Mouse (Mus musculus): ENCODE data around the gene Tas1r3. TPM values are rescaled to one million over a fixed set of nuclear protein-coding genes. Genes with fewer than 3 reads are reported as not detected.

The Tas1r3 gene
- polyA plus RNA-seq, 1 experiment from 2014 or later = 0.11 TPM

DNA sequence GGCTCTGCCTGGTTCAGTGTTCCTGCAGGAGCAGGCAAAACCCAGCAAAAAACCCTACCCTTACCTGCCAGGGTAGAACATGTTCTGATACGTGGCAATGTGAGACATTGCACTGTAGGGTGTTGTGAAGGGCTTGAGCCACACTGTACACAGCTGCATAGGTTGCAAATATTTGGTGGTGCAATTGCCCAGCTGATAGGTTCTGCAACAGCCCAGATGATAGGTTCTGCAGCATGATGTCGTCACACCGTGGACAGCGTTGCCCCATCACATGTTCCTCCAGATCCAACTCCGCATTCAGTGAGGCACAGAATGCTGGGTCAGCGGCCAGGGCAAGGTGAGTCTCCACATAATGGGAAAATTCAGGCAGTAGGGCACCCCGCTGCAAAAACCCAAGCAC is 1.4 kb downstream of the Tas1r3 start:
- H3K27ac ChIP-seq (replicated peaks) = no peak overlapping the region
- H3K9me3 ChIP-seq (ENCODE audit: control insufficient read depth, low read length) = no peaks in the 10 kb centered on the region
- no peak for TF ChIP-seq CTCF (IDR thresholded peaks at IDR 0.05; ENCODE audit: low read depth)
- TF ChIP-seq EP300 (optimal IDR thresholded peaks at IDR 0.05) = no peak
- H3K4me1 ChIP-seq (replicated peaks; ENCODE audit: control insufficient read depth, insufficient read depth) = no peaks in the 10 kb centered on the region
- peaks cover 13% of the 10 kb centered on the region for H3K36me3 ChIP-seq (ENCODE audit: control insufficient read depth, insufficient read depth, low read length)
- no peak overlapping the region for H3K9ac ChIP-seq (ENCODE audit: low read length)
- H3K4me3 ChIP-seq (ENCODE audit: low read depth, low read length) = no peak overlapping the region
- no peak overlapping the region for H3K4me2 ChIP-seq (replicated peaks; ENCODE audit: low read depth)
- DNase-seq (ENCODE audit: low spot score) = no peak
- WGBS = 84% methylated on average over 7 of the region's 7 CpGs
- no peaks in the 10 kb centered on the region for H3K27me3 ChIP-seq (ENCODE audit: control insufficient read depth, insufficient read depth, low read length)
- no peak for ATAC-seq (ENCODE audit: low FRiP score, low TSS enrichment)

DNA sequence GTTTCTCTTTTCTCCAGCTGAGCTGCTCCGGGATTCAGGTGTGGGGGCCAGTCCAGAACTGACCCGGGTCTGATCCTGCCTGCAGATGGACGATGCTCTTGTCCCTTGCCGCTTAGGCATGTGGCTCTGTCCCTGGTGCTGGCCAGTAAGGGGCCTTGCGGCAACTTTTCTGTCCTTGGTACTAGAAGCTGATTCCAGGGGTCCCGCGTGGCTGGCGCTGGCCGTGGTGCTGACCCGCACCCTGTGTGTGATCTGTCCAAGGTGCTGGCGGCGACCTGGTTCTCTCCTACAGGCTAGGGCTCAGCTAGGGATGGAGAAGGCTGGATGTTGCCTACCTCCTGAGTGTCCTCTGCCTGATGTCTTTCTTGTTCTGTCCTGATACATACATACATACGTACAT is 3.8 kb downstream of the Tas1r3 start:
- H3K4me2 ChIP-seq (replicated peaks; ENCODE audit: low read depth) = no peak overlapping the region
- TF ChIP-seq EP300 (optimal IDR thresholded peaks at IDR 0.05) = no peak
- no peak for TF ChIP-seq CTCF (IDR thresholded peaks at IDR 0.05; ENCODE audit: low read depth)
- H3K9ac ChIP-seq (ENCODE audit: low read length) = no peak overlapping the region
- no peak overlapping the region for H3K4me3 ChIP-seq (ENCODE audit: low read depth, low read length)
- H3K9me3 ChIP-seq (ENCODE audit: control insufficient read depth, low read length) = no peaks in the 10 kb centered on the region
- H3K27ac ChIP-seq (replicated peaks) = no peak overlapping the region
- H3K4me1 ChIP-seq (replicated peaks; ENCODE audit: control insufficient read depth, insufficient read depth) = no peaks in the 10 kb centered on the region
- H3K27me3 ChIP-seq (ENCODE audit: control insufficient read depth, insufficient read depth, low read length) = no peaks in the 10 kb centered on the region
- ATAC-seq (ENCODE audit: low FRiP score, low TSS enrichment) (peak; percentile 27), DNase-seq (ENCODE audit: low spot score) (peak; percentile 71)
- H3K36me3 ChIP-seq (ENCODE audit: control insufficient read depth, insufficient read depth, low read length) = peaks cover 19% of the 10 kb centered on the region
- WGBS = 14% methylated on average over 13 of the region's 13 CpGs

DNA sequence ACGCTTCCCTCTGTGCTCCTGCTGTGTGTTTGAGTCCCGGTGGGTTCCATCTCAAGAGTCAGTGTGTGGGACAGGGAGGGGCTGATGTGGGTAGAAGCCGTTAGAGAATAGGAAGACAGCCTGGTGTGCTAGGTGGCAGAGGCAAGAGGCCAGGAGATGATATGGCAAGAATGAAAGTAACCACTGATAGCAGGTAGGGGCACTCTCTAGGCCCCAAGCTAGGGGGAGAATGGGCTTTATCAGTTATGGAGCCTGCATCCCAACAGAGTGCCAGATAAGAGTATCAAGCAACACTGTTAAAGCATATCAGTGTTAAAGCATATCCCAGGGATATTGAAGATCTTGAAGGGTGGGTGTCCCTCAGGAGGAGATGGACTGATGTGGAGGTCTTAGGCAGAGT is 6.3 kb downstream of the Tas1r3 start:
- 85% methylated on average over 3 of the region's 3 CpGs for WGBS
- TF ChIP-seq EP300 (optimal IDR thresholded peaks at IDR 0.05) = no peak
- no peak for TF ChIP-seq CTCF (IDR thresholded peaks at IDR 0.05; ENCODE audit: low read depth)
- no peaks in the 10 kb centered on the region for H3K4me1 ChIP-seq (replicated peaks; ENCODE audit: control insufficient read depth, insufficient read depth)
- H3K36me3 ChIP-seq (ENCODE audit: control insufficient read depth, insufficient read depth, low read length) = peaks cover 22% of the 10 kb centered on the region
- no peak overlapping the region for H3K9ac ChIP-seq (ENCODE audit: low read length)
- H3K4me3 ChIP-seq (ENCODE audit: low read depth, low read length) = no peak overlapping the region
- no peak for ATAC-seq (ENCODE audit: low FRiP score, low TSS enrichment)
- no peaks in the 10 kb centered on the region for H3K9me3 ChIP-seq (ENCODE audit: control insufficient read depth, low read length)
- no peak overlapping the region for H3K27ac ChIP-seq (replicated peaks)
- H3K4me2 ChIP-seq (replicated peaks; ENCODE audit: low read depth) = no peak overlapping the region
- no peak for DNase-seq (ENCODE audit: low spot score)
- no peaks in the 10 kb centered on the region for H3K27me3 ChIP-seq (ENCODE audit: control insufficient read depth, insufficient read depth, low read length)

DNA sequence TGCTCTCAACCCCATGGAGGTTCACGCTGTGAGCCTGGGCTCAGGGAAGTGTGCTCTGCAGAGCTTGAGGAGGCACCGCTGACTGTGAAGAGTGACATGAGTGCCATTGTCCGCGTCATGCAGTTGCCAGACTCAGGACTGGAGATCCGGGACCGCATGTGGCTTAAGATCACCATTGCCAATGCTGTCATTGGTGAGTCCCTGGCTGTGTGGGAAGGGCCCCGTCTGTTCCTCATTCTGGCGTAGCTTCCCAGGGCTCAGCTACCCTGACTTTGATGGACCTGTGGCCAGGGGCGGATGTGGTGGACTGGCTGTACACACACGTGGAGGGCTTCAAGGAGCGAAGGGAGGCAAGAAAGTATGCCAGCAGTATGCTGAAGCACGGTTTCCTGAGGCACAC is 7.1 kb downstream of the Tas1r3 start:
- Histone ChIP-seq H3K36me3 (ENCODE audit: control insufficient read depth, insufficient read depth, low read length) (peaks cover 22% of the 10 kb centered on the region), H3K4me1 (replicated peaks; ENCODE audit: control insufficient read depth, insufficient read depth) (no peaks in the 10 kb centered on the region), H3K9me3 (ENCODE audit: control insufficient read depth, low read length) (no peaks in the 10 kb centered on the region), H3K4me2 (replicated peaks; ENCODE audit: low read depth) (no peak overlapping the region), H3K9ac (ENCODE audit: low read length) (no peak overlapping the region), H3K4me3 (ENCODE audit: low read depth, low read length) (no peak overlapping the region), H3K27ac (replicated peaks) (no peak overlapping the region), H3K27me3 (ENCODE audit: control insufficient read depth, insufficient read depth, low read length) (no peaks in the 10 kb centered on the region)
- ATAC-seq (ENCODE audit: low FRiP score, low TSS enrichment) (no peak), DNase-seq (ENCODE audit: low spot score) (no peak)
- no peak for TF ChIP-seq EP300 (optimal IDR thresholded peaks at IDR 0.05)
- no peak for TF ChIP-seq CTCF (IDR thresholded peaks at IDR 0.05; ENCODE audit: low read depth)
- 88% methylated on average over 12 of the region's 12 CpGs for WGBS

DNA sequence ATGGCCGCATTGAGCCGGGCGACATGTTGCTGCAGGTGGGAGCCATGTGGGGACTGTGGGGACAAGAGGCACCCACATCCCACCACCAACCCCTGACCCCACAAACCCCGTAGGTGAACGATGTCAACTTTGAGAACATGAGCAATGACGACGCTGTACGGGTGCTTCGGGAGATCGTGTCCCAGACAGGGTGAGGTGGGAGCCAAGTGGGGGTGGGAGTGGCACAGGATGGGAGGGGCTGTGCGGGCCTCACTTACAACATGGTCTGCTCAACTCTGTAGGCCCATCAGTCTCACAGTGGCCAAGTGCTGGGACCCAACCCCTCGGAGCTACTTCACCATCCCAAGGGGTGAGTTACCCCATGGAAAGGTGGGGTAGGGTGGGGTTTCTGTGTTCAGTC is 8.2 kb downstream of the Tas1r3 start:
- 94% methylated on average over 12 of the region's 12 CpGs for WGBS
- H3K27me3 ChIP-seq (ENCODE audit: control insufficient read depth, insufficient read depth, low read length) = no peaks in the 10 kb centered on the region
- ATAC-seq (ENCODE audit: low FRiP score, low TSS enrichment) = no peak
- DNase-seq (ENCODE audit: low spot score) = no peak
- H3K36me3 ChIP-seq (ENCODE audit: control insufficient read depth, insufficient read depth, low read length) = peaks cover 22% of the 10 kb centered on the region
- no peak overlapping the region for H3K4me2 ChIP-seq (replicated peaks; ENCODE audit: low read depth)
- no peaks in the 10 kb centered on the region for H3K9me3 ChIP-seq (ENCODE audit: control insufficient read depth, low read length)
- no peaks in the 10 kb centered on the region for H3K4me1 ChIP-seq (replicated peaks; ENCODE audit: control insufficient read depth, insufficient read depth)
- H3K9ac ChIP-seq (ENCODE audit: low read length) = no peak overlapping the region
- no peak overlapping the region for H3K27ac ChIP-seq (replicated peaks)
- TF ChIP-seq CTCF (IDR thresholded peaks at IDR 0.05; ENCODE audit: low read depth) = no peak
- TF ChIP-seq EP300 (optimal IDR thresholded peaks at IDR 0.05) = no peak
- H3K4me3 ChIP-seq (ENCODE audit: low read depth, low read length) = no peak overlapping the region

GRCm38 (mm10) chr4:155853421-155853820 is 9.7 kb downstream of the Tas1r3 start:
- TF ChIP-seq EP300 (optimal IDR thresholded peaks at IDR 0.05) = no peak
- no peak for TF ChIP-seq CTCF (IDR thresholded peaks at IDR 0.05; ENCODE audit: low read depth)
- ATAC-seq (ENCODE audit: low FRiP score, low TSS enrichment) (no peak), DNase-seq (ENCODE audit: low spot score) (no peak)
- H3K4me3 ChIP-seq (ENCODE audit: low read depth, low read length) = no peak overlapping the region
- H3K4me2 ChIP-seq (replicated peaks; ENCODE audit: low read depth) = no peak overlapping the region
- H3K36me3 ChIP-seq (ENCODE audit: control insufficient read depth, insufficient read depth, low read length) = peaks cover 15% of the 10 kb centered on the region
- no peaks in the 10 kb centered on the region for H3K9me3 ChIP-seq (ENCODE audit: control insufficient read depth, low read length)
- peaks cover 4% of the 10 kb centered on the region for H3K4me1 ChIP-seq (replicated peaks; ENCODE audit: control insufficient read depth, insufficient read depth)
- 86% methylated on average over 9 of the region's 9 CpGs for WGBS
- no peak overlapping the region for H3K9ac ChIP-seq (ENCODE audit: low read length)
- H3K27ac ChIP-seq (replicated peaks) = no peak overlapping the region
- H3K27me3 ChIP-seq (ENCODE audit: control insufficient read depth, insufficient read depth, low read length) = no peaks in the 10 kb centered on the region
